Mouse (Mus musculus) megakaryocyte, adult 5-6 weeks (primary cell): Measurements from ENCODE around the gene Hmga2. TPM values are rescaled to one million over a fixed set of nuclear protein-coding genes. Genes with fewer than 3 reads are reported as not detected.

Experiments used
- ATAC-seq: 2 replicates; pipeline ENCODE4 v1.8.0; 2016; ENCODE audit warnings: mild to moderate bottlenecking, inconsistent platforms; ENCODE audit not compliant: poor library complexity, severe bottlenecking
- total RNA-seq, 2 experiments: library from RNA; stranded (forward) in 1 of 2; stranded (reverse) in 1 of 2; fragments of 153-499, 151-499 nt in 1 of 2; fragments of 221-1000, 200-1000 nt in 1 of 2; gene quantifications; 2 replicates each; pipeline versions ENCODE4 v1.2.3 to v1.2.4; 2015 to 2017

Hmga2 gene
- total RNA-seq, 2 experiments from 2014 or later = 0.15 to 0.42 TPM

DNA sequence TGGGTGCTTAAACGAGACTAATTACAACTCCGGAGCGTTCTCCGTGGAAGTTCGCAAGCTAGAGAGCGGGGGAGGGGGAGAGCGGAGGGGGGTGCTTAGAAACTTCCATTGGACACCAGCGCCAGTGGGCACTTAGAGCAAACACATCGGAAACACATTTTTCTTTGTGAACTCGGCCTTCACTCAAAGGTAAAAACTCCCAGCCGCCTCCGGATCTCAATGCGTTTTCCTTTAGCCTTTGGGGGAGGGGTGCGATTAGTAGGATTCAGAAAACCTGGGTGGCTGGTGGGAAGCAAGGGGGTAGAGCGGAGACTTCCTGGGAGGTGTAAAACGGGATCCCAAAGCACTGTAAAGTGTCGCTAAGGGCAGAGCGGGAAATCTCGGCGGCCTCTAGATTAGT lies 2.0 kb downstream of the Hmga2 start:
- no peak for ATAC-seq

DNA sequence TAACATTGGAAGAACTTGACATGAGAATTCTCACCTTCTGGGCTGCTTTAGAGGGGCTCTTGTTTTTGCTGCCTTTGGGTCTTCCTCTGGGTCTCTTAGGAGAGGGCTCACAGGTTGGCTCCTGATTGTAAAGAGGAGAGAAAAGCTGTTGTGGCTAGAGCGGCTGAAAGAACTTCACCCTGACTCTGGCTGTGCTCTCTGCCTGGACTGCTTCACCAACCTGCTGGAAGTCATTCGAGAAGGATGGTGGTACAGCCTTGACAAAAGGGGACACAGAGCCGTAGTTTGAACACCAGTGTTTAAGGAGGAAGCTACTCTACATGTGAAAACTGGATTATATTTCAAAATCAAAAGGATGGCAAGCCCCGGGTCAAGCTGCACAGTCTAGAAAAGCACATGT lies 3.1 kb downstream of the Hmga2 start:
- ATAC-seq = no peak

DNA sequence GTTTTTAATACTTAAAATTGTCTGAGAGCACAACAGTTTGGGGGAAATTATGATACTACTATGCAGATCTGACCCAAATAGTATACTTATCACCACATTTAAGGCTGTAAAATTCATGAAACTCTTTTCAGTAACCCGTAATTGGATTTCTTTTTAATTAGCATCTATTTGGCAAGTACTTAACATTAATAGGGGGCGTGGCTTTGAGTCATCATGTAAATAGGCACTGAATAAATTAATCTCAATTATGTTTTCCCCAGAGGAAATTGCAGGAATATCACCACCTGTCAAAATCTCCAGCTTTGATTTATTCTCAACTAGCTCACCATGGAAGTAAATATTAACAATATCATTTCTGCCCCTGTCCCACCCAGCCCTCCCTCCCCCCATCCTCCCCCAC lies 3.7 kb downstream of the Hmga2 start:
- ATAC-seq = no peak

DNA sequence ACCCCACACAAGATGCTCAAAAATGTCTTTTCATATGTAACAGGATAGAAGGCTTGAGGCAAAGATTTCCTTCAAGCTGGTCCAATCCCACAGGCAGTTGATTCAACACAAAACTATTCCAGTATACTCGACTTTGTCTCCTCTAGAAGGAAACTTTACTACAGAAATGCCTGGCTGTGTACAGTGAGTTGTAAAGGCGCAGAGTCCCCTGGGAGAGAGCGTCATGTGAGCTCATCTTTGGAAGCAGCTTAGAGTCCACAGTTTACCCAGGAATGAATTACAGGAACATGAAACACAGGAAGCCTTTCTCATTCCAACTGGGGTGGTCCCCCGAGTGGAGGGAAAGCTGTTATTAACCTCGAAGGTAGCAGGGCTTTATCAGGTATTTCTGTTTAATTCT lies 11.1 kb downstream of the Hmga2 start:
- ATAC-seq = no peak

DNA sequence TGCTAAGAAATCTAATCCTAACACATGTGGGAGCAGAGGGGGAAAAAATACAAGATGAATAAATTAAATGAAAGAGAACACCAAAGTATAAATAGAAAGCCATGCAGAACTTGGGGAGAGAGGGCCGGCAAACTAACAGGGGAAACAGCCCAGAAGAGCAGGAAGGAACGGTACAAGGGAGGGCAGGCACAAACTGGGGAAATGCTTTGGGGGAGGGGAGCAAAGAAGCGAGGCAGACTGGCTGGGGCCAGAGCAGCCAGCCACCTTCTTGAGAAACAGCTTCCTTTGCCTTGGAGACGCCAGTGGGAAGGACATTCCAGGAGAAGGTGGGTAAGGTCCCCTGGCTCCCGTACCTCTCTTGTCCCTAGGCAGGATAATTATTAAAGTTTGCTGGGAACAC lies 14.5 kb downstream of the Hmga2 start:
- 0 out of 2 replicates have a peak, but pooled peaks have one; percentile 18 for ATAC-seq

DNA sequence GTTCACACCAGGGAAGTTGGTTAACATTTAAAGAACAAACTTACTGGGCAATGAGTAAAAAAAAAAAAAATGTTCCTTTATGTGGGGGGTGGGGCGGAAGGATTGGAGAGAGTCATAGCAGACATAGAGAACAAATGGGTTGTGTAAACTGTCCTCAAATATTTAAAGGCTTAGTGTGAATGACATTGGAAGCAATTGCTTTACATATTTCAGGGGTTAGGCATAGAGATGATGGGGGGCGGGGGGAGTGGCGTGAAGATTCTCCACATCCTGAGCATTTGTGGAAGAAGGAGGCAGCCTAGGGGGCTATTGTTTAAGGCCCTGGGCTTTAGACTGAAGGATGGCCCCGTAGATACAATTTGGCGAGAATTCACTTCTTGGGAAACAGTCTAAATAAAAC lies 15.0 kb downstream of the Hmga2 start:
- no peak for ATAC-seq

DNA sequence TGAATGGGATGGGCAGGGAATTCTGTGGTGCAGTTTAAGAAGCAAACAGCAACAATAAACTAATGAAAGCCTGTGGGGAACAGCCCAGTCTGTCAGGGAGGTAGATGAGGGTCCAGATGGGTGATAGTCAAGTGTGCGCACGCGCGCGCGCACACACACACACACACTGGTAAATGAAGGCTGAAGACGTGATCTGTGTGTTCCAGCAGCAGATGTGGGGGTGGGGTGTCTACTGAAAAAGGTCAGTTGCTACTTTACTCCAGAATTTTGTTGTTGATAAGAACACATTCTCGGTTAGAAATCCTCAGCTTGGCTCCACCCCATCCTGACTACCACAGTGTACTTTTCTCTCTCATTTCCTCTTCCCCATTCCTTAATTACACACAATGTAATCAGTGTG lies 17.4 kb downstream of the Hmga2 start:
- ATAC-seq = 0 out of 2 replicates have a peak, but pooled peaks have one; percentile 40

DNA sequence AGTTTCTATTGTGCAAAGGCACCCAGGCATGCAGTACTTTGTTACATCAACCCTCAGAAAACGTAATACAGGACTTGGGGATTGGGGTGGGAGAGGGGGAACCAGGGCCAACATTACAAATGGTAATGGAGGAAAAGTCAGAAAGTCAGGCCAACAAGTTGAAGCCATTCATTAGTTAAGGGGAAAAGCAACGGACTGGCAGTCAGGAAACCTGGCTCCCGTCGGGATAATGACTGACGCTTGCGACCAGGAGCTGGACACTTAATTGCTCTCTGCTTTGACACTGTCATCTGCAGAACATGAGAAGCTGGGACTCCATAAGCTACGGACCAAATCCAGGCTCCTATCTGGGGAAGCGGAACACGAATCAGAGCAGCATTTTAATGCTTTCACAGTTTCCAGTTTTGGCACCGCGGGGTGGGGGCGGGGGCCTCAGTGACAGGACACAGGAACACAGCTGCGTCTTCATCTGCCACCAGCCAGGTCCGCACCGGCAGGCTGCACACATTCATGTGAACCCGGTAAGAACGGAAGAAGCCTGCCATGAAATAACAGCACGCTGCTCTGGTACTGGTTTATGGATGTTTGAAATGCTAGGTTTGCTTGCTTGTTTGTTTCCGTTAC lies 26.5 kb downstream of the Hmga2 start:
- no peak for ATAC-seq

DNA sequence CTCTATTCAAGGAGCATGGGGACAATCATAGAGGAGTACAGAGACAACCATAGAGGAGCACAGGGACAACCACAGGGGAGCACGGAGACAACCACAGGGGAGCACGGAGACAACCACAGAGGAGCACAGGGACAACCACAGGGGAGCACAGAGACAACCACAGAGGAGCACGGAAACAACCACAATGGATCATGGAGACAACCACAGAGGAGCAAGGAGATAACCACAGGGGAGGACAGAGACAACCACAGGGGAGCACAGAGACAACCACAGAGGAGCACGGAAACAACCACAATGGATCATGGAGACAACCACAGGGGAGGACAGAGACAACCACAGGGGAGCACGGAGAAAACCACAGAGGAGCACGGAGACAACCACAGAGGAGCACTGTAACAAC lies 29.5 kb downstream of the Hmga2 start:
- no peak for ATAC-seq

DNA sequence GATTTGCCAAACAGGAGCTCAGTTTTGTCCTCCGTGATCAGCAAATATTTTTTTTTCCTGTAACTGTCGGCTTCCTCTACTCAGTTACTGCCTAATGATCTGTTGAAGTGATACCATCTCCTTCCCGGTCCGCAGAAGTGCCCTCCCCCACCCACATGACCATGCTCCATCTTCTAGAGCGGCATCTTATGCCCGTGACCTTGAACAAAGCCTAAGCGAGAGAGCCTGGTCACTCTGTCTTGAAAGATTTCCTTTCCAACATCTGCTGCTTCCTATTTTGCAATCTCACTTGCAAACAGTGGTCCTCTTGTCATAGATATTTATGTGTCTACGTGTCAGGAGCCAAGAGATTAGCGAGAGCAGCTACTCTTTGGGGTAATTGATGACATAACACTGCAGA lies 30.1 kb downstream of the Hmga2 start:
- peak; percentile 38; the same call in 1 of the 2 replicates for ATAC-seq

DNA sequence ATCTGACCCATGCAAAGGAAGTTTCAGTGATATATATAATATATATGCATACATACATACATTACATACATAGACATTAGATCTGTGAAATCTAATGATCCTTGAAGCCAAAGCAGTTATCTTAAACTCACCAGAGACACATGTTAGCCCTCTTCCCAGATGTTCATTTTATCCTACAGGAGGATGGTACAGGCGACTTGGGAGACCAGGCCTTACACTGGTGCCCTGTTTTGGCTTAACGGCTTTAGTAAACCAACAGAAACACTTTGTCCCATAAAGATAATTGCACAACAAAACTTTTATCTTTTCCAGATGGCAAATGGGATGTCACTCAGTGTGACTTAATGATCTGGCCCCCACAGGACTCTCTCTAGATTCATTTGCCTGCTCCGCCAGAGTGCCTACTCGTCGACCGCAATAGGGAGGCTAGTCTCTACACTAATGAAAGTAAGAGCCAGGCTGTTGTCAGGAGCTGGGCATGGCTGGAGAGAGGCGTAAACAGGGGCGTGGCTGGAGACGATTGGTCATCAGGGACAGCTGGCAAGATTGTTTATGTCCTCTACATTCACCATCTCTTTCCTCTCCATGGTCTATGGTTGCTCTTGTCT lies 31.7 kb downstream of the Hmga2 start:
- no peak for ATAC-seq

DNA sequence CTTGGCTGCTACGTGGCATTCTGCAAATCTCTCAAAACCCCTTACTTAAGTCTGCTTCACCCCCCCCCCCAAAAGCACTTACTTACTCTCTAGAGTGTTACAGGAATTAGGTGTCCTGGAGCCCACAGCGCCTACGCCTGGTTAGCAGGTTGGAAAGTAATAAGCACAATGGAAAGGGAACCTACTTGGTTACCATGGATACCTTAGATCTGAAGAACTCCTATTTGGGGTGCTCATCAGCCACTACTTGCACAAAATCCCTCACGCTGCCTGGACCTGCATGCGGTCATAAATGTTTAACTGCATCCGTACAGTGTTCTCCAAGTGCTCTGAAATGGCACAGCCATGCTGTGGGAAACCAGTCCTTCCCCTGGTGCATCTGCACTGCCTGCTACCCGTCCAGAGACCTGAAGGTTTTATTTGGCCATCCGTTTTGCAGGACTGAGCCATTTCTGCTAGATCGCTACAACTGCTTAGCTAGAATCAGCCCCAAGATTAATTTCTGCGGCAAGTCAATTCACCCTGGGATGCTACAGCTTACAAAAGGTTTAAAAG lies 32.4 kb downstream of the Hmga2 start:
- no peak for ATAC-seq

DNA sequence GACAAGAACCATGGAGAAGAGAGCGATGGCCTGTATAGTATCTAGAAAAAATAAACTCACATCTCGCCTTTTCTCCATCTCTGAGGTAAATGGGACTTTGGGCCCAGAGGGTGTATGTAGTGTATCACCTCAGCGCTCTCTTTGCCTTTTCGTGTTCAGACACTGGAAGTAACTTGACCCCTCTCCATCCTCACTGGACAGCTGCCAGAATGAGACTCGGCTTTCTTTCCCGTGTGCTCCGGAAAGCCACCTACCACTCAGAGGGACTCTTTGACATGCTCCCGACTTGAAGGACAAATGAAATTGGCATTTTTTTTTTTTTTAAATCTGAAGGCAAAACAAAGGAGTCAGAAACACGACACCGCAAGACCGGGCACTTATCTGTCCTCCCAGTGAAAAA lies 35.0 kb downstream of the Hmga2 start:
- no peak for ATAC-seq

DNA sequence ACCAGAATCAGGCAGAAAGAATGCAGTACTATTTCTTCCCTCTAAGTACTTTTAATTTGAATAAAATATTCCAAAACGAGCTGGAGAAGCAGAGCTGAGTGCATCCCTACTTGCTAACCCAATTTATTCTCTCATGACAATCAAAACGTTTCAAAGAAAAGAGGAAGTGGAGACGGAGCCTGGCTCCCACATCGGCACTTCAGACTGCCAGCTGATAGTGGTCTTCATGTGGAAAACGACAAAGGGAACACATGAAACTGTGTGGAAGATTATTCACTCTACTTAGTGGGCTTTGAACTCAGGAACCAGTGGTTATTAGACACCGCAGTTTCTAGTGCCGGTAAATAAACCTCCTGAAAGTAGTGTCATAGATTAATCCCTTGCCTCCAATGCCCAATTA lies 41.8 kb downstream of the Hmga2 start:
- 0 out of 2 replicates have a peak, but pooled peaks have one; percentile 34 for ATAC-seq

DNA sequence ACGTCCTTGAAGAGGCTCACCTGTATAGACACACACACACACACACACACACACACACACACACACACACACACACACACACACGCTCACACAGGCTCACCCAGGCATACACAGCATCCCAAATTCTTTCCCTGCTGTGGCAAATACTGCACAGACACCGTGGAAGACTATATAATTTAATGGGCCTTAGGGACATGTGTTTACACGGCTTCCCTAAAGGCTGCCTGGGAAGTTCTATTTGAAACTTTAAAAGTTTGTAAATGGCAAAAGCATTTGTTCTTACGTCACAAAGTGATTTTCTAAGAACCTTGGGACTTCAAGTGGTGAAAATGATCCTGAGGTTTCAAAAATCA lies 42.8 kb downstream of the Hmga2 start:
- ATAC-seq = no peak

DNA sequence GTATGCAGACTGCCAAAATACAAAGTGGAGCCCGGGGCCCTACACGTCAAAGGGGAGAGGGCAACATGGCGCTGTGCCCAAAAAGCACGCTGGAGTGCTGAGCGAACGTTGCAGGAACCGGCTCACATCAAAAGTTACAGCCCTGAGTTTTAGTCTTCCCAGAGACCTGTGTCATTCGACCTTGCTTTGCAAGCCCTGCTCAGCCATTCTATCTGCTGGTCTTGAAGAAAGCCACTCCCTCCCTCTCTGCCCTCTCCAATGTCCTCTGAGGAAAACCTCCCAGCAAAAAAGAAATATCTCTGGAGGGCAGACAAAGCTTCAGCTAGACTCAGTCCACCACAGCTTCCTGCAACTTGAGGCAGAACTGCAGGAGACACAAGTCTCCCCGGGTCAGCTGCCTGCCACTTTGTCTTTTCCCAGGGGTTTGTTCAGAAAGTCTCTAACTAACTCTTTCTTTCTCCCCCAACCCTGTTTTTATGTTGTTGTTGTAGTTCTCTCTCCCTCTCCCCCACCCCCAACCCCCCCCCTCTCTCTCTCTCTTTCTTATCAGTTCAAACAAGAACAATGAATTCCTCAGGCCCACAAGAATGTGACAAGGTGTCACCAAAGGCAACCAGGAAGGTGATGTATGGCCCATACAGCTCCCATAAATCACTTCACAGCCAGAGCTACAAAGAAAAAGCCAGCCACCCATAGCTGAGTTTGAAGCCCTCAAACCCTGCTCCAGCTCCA lies 43.4 kb downstream of the Hmga2 start:
- ATAC-seq = no peak

DNA sequence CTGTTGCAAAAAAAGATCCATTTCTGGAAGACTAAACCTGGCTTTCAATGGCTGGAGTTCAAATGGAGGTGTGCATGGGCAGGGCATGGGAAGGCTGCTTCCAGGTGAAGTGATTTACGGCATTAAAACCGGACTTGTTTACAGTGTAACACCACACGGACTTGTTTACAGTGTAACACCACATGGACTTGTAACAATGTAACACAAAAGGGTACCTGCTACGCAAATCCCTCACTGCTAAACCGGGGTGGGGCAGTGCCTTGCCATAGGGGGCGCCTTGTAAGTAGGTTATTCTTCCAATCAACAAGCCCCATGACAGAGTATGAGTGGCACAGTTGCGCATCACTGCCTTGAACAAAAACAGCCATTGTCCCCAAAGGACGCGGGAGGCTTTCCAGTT lies 44.2 kb downstream of the Hmga2 start:
- ATAC-seq = no peak

DNA sequence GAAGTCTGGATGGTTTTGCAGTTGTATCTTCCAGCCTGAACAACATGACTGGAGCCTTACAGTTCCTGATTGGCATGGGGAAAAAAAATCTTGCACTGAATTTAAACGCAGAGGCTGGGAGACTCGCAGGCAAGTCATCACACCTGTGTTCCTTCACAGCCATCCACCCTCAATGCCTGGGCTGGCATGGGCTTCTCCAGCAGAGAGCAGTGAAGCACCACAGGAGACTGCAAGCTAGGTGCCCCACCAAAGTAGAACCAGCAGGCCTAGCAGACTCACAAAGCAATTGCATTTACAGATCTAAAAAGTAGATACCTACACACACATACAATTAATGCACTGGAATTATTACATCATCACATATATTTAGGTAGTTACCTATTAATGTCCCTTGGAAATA lies 44.8 kb downstream of the Hmga2 start:
- ATAC-seq = no peak

DNA sequence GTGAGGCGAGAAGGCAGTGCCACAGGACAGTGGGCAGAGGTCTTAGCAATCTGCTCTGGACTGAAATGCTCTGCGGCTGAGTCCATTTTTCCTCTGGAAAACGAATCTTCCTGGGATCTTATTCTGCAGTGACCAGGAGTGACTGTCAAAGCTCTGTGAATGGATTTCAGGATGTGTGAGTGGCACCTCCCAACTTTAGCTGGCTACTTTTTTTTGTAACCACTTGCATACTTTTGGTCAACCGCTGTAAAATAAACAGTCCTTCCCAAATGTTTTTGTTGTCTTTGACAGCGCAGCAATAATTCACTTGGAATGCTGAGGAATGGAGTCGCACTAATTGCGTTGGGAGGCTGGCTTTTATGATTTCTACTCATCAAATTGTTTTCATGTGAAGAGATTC lies 45.8 kb downstream of the Hmga2 start:
- no peak for ATAC-seq

DNA sequence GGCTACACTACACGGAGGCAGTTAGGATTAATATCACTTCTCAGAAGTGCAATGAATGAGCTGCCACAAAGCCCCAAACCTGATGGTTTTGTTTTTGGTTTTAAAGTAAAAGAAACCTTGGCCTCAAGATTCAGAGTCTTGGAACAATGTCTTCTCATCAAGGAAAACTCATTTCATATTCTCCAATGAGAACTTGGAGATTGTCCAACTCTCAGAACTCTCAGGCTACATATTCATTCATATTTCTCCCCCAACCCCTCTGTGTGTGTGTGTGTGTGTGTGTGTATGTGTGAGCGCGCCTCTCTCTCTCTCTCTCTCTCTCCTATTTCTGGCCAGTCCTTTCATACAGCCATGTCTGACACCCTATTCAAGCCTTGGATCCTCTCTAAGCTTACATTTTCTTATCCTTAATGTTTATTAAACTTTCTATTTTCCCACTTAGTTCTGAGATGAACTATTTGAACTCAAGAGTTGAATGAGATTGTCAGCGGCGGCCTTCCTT lies 46.5 kb downstream of the Hmga2 start:
- no peak for ATAC-seq

DNA sequence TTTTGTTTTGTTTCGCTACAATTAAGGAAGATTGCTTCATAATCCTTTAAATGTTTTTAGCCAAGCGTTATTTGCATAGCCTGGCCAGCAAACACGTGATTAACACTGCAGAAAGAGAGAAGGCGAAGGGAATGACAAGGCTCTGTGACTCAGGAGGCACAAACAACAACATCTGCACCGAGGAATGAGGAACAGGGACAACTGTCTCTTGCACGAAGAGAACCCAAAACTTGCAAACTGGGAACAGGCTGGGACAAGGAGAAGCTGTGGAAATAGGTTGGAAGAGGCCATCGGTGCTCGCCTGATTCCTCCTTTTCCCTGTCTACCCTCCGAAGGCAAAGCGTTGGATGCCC lies 47.1 kb downstream of the Hmga2 start:
- peak; percentile 61 for ATAC-seq
